Mouse (Mus musculus) left cerebral cortex, postnatal 36 days (tissue): Measurements from ENCODE around the gene Gm21972. TPM values are rescaled to one million over a fixed set of nuclear protein-coding genes. Genes with fewer than 3 reads are reported as not detected.

Experiments used
- DNase-seq, 2 experiments: peaks; one replicate each; pipeline ENCODE4 v3.0.0; 2021 to 2022; ENCODE audit warnings: low spot score in 2 of 2, mixed read lengths in 1 of 2
- intact Hi-C: fragments of 180-260 bp; cut with DNase I; formaldehyde crosslinking; loops from one replicate; pipeline ENCODE4 v1.15.1; 2025
- total RNA-seq, 2 experiments: library from RNA; stranded (reverse); gene quantifications; 2 replicates each; pipeline ENCODE4 v1.2.3; 2021

The Gm21972 gene
- total RNA-seq, 2 experiments from 2014 or later = 3.2 TPM; not detected in 1

DNA sequence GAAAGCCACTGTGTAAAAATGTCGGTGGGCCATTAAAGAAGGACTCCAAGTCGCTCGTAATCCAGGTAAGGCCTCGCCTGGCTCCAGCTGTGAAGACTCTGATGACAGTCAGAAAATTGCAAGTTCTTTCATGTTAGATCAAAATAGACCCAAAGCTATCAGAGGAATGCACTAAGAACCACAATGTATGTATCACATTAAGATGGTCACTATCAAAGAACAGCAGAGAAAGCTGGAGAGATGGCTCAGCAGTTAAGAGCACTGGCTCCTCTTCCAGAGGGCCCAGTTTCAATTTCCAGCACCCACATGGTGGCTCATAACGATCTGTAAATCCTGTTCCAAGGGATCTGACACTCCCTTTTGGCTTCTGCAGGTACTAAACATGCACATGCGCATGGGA is 26.6 kb downstream of the Gm21972 start:
- intact Hi-C loops = no loop called here
- DNase-seq = no peak

DNA sequence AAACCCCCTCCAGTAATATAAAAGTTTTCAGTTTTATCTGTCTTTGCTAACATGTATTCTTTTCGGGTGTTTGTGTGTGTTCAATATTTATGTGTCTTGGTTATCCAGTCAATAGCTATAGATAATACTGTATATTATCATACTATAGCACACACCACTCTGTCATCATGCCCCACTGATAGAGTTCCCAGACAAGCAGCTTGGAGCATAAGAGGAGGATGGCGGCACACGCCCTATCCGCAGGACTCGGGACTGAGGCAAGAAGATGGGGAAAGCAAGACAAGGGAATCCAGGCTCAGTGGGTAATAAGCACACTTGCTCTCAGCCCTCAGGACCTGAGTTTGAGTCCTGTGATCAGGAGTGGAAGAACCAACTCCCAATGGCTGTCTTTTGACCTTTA is 27.0 kb downstream of the Gm21972 start:
- no peak for DNase-seq

GRCm38 (mm10) chr1:86161061-86161460 is 27.6 kb downstream of the Gm21972 start:
- intact Hi-C loops = no loop called here
- no peak for DNase-seq

More for the DNA sequence above, 27.0 kb downstream of the Gm21972 start:
- intact Hi-C loops = no loop called here

DNA sequence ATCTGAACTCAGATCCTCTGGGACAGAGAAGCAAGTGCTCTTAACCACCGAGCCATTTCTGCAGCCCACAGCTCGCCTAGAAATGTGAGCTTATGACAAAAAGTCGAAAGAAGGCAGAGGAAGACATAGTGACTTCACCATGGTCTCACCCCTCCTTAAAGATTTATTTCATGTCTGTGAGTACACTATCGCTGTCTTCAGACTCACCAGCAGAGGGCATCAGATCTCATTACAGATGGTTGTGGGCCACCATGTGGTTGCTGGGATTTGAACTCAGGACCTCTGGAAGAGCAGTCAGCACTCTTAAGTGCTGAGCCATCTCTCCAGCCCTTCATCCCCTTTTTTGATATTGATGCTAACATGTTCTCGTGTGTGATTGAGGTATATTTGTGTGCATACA is 41.2 kb downstream of the Gm21972 start:
- DNase-seq = no peak
- intact Hi-C loops = no loop called here

- DNase-seq = no peak
- intact Hi-C loops = no loop called here
Measured at GRCm38 (mm10) chr1:86176066-86176465, 42.6 kb downstream of the Gm21972 start.

GRCm38 (mm10) chr1:86178462-86179253 is 45.2 kb downstream of the Gm21972 start:
- intact Hi-C loops = loop anchor here (2.0 kb wide), 1 partner anchor 160 kb away; no protein-coding TSS in a partner anchor
- peak; percentile 73 to 79 for DNase-seq

DNA sequence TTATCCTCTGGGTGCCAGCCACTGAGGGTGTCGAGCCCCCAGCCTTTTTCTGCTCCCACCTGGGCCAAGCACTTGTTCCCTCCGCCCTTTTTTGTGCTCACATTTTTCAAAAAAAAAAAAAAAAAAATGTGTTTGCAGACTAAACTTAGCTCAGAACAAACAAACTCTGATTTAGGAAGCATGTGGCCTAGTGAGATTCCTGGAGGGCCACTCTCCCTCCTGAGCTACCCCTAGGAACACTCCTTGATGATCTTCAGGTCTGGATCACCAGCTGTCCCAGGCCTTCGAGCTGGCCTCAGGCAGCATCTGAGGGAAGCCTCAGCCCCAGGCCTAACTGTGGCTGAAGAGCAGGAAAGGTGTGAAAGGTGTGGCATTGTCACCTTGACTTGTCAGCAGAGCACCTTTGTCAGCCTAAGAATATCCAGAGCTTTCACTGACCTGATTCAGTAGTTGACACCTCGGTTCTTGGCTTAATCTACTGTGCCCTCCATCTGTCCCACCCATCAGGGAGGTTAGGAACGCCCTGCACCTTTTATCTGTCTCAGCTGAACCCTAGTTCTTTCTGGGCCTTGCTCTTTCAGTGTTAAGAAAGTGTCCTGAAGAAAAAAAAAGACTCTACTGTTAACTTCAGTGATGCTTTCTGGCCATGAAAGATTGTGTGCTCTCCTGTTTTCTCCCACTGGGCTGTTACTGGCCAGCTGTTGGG is 48.7 kb downstream of the Gm21972 start:
- intact Hi-C loops = no loop called here

GRCm38 (mm10) chr1:86183577-86184263 is 50.3 kb downstream of the Gm21972 start:
- intact Hi-C loops = no loop called here
- no peak for DNase-seq

More for the DNA sequence above, 48.7 kb downstream of the Gm21972 start:
- no peak for DNase-seq

DNA sequence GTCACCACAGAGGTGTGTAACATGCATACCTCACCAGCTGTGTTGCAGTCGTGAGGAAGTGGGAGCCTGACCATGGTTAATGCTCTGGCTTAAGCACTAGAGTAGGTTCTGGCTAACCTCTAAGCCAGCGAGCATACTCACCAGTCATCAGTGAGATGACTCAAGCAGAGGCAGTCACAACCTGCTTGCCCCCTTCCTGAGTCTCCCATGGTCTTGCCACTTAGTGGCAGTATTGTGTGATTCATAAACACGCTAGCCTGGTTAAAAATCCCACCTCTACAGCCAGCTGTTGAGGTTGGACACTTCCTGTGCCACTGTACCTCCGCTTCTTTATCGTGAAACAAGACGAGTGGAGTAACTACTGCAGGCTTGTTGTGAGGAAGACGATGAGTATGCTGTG is 53.3 kb downstream of the Gm21972 start:
- intact Hi-C loops = no loop called here
- DNase-seq = no peak

GRCm38 (mm10) chr1:86187856-86188255 is 54.4 kb downstream of the Gm21972 start:
- intact Hi-C loops = no loop called here
- no peak for DNase-seq

- no peak for DNase-seq
- intact Hi-C loops = no loop called here
Measured at GRCm38 (mm10) chr1:86188271-86188670, 54.8 kb downstream of the Gm21972 start.

DNA sequence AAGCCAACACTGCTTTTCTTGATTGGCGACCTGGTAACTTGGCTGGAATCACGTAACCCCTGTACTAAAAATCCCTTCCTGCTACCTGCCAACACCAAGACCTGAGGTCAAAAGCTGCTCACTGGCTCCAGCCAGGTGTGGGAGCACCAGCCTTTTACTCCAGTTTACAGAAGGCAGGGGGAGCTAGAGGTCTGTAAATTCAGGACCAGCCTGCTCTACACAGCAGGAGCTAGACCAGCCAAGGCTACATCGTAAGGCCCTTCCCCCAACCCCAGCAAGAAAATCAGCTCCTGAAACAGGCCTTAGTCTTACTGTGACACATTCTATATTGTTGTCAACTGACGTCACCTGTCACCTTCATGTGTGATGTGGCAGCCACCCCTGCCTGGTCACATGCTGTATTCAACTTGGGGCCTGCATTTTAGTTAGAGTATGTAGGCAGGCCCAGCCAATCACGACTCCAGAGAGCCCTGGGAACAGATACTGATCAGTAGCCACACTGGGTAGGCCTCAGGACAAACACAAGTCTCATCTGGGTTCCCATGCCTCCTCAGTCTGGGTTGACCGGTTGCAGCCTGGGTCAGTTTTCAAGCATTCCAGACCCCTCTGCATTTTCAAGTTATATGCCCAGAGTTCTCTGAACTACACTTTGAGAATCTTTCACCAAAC is 55.7 kb downstream of the Gm21972 start:
- intact Hi-C loops = no loop called here
- no peak for DNase-seq

- intact Hi-C loops = no loop called here
- no peak for DNase-seq
Measured at GRCm38 (mm10) chr1:86190843-86191242, 57.4 kb downstream of the Gm21972 start.

DNA sequence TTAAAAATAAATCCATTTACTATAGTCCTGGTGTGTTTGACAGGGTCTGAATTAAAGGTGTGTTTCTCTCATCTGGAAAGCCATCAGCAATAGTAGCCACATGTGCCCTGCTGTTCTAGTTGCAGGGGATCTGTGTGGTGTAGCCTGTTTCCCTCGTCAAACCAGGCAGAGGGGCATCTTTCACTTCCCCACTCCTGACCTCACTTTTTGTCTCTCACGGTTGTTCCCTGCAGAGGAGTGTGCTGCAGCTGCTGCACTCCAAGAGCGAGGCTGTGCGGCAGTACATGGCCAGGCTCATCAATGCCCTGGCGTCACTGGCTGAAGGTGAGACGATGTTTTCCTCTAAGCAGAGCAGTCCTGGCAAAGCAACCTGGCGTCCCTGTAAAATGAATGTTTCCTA is 60.6 kb downstream of the Gm21972 start:
- DNase-seq = no peak
- intact Hi-C loops = no loop called here

GRCm38 (mm10) chr1:86198276-86198675 is 64.8 kb downstream of the Gm21972 start:
- intact Hi-C loops = no loop called here
- DNase-seq = peak in 1 of 2 experiments; percentile 16

- intact Hi-C loops = no loop called here
- DNase-seq = no peak
Measured at GRCm38 (mm10) chr1:86199026-86199425, 65.6 kb downstream of the Gm21972 start.

DNA sequence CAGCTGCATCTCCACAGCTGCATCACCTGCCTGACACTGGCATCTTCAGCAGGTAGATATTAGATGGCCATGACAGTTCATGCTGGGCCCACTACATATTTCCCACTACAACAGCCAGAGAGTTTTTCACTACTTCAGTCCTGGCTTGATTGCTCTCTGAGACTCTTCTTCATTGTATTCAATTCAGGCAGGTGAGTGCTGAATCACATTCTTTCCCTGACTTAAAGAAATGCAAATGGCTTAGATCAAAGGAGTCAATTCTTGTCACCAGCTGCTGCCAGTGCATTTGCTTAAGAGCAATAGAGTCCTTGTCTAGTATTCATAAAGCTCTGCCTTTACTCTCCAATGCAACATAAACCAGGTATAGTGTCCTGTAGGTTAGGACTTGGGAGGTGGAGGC is 67.9 kb downstream of the Gm21972 start:
- intact Hi-C loops = no loop called here
- no peak for DNase-seq

GRCm38 (mm10) chr1:86202617-86203219 is 69.3 kb downstream of the Gm21972 start:
- peak; percentile 25 to 36 for DNase-seq
- intact Hi-C loops = no loop called here

- intact Hi-C loops = no loop called here
- no peak for DNase-seq
Measured at GRCm38 (mm10) chr1:86210676-86211075, 77.2 kb downstream of the Gm21972 start.

GRCm38 (mm10) chr1:86211498-86211897 is 78.1 kb downstream of the Gm21972 start:
- intact Hi-C loops = no loop called here
- no peak for DNase-seq
